Mouse (Mus musculus): ENCODE measurements at regions not wholly inside any gene's neighbourhood (a gene's known extent, or its start where the extent isn't known, plus 50 kb on each side); places are given as distances from the start of the nearest gene placed in this dataset.
"Not testable (repeated sequence)": the region's sequence is repeated elsewhere in the genome, so short reads cannot be mapped to it uniquely, and the experiment has no call there.

GRCm38 (mm10) chr6:66401468-66401867, 133.7 kb upstream of the Mad2l1 start:
- Histone ChIP-seq H3K9ac (ENCODE audit: insufficient read depth, low read depth, low read length, poor library complexity, severe bottlenecking) (no peak overlapping the region), H3K36me3 (ENCODE audit: control insufficient read depth, insufficient read depth, low read length, poor library complexity, severe bottlenecking) (no peaks in the 10 kb centered on the region), H3K9me3 (ENCODE audit: control insufficient read depth, insufficient read depth, low read depth, low read length) (no peaks in the 10 kb centered on the region), H3K4me1 (ENCODE audit: control insufficient read depth in 2 of 2, insufficient read depth in 2 of 2, low read length in 2 of 2, poor library complexity in 1 of 2) (no peaks in the 10 kb centered on the region), H3K27ac (ENCODE audit: insufficient read depth, low read depth, low read length, poor library complexity, severe bottlenecking) (no peak overlapping the region), H3K4me3 (ENCODE audit: insufficient read depth in 1 of 2, low read depth in 1 of 2, low read length in 2 of 2, poor library complexity in 1 of 2, severe bottlenecking in 1 of 2) (no peak overlapping the region)
- in situ Hi-C loops (cut with MboI; ENCODE audit: low sequenced_read_pairs in 2 of 2, unreplicated experiment in 2 of 2), result no loop called here
- no peak for DNase-seq (ENCODE audit: low read depth, low spot score)
- no peak for TF ChIP-seq MAFK (IDR thresholded peaks at IDR 0.05; ENCODE audit: insufficient read depth, low read depth, low read length)
- TF ChIP-seq HCFC1 (IDR thresholded peaks at IDR 0.05; ENCODE audit: borderline replicate concordance, insufficient read depth, low read length), result no peak
- no peak for TF ChIP-seq ZC3H11A (IDR thresholded peaks at IDR 0.05; ENCODE audit: borderline replicate concordance, low read depth, low read length)
- TF ChIP-seq CHD2 (IDR thresholded peaks at IDR 0.05; ENCODE audit: low read depth, low read length), result no peak
- no peak for TF ChIP-seq ZNF384 (IDR thresholded peaks at IDR 0.05; ENCODE audit: low read depth, low read length)

- Histone ChIP-seq H3K36me3 (ENCODE audit: control insufficient read depth, insufficient read depth, low read length, poor library complexity, severe bottlenecking) (no peaks in the 10 kb centered on the region), H3K4me3 (ENCODE audit: insufficient read depth in 1 of 2, low read depth in 1 of 2, low read length in 2 of 2, poor library complexity in 1 of 2, severe bottlenecking in 1 of 2) (no peak overlapping the region), H3K27ac (ENCODE audit: insufficient read depth, low read depth, low read length, poor library complexity, severe bottlenecking) (no peak overlapping the region), H3K9ac (ENCODE audit: insufficient read depth, low read depth, low read length, poor library complexity, severe bottlenecking) (no peak overlapping the region), H3K4me1 (ENCODE audit: control insufficient read depth in 2 of 2, insufficient read depth in 2 of 2, low read length in 2 of 2, poor library complexity in 1 of 2) (no peaks in the 10 kb centered on the region), H3K9me3 (ENCODE audit: control insufficient read depth, insufficient read depth, low read depth, low read length) (no peaks in the 10 kb centered on the region)
- in situ Hi-C loops (cut with MboI; ENCODE audit: low sequenced_read_pairs in 2 of 2, unreplicated experiment in 2 of 2), result no loop called here
- no peak for DNase-seq (ENCODE audit: low read depth, low spot score)
- TF ChIP-seq ZNF384 (IDR thresholded peaks at IDR 0.05; ENCODE audit: low read depth, low read length) (no peak), HCFC1 (IDR thresholded peaks at IDR 0.05; ENCODE audit: borderline replicate concordance, insufficient read depth, low read length) (no peak), MAFK (IDR thresholded peaks at IDR 0.05; ENCODE audit: insufficient read depth, low read depth, low read length) (no peak), ZC3H11A (IDR thresholded peaks at IDR 0.05; ENCODE audit: borderline replicate concordance, low read depth, low read length) (no peak), CHD2 (IDR thresholded peaks at IDR 0.05; ENCODE audit: low read depth, low read length) (no peak)
Observed at GRCm38 (mm10) chr6:66401868-66402440, 133.2 kb upstream of the Mad2l1 start.

- Histone ChIP-seq H3K4me3 (ENCODE audit: insufficient read depth in 1 of 2, low read depth in 1 of 2, low read length in 2 of 2, poor library complexity in 1 of 2, severe bottlenecking in 1 of 2) (no peak overlapping the region), H3K36me3 (ENCODE audit: control insufficient read depth, insufficient read depth, low read length, poor library complexity, severe bottlenecking) (no peaks in the 10 kb centered on the region), H3K9me3 (ENCODE audit: control insufficient read depth, insufficient read depth, low read depth, low read length) (no peaks in the 10 kb centered on the region), H3K4me1 (ENCODE audit: control insufficient read depth in 2 of 2, insufficient read depth in 2 of 2, low read length in 2 of 2, poor library complexity in 1 of 2) (no peaks in the 10 kb centered on the region), H3K27ac (ENCODE audit: insufficient read depth, low read depth, low read length, poor library complexity, severe bottlenecking) (no peak overlapping the region), H3K9ac (ENCODE audit: insufficient read depth, low read depth, low read length, poor library complexity, severe bottlenecking) (no peak overlapping the region)
- in situ Hi-C loops (cut with MboI; ENCODE audit: low sequenced_read_pairs in 2 of 2, unreplicated experiment in 2 of 2), result no loop called here
- DNase-seq (ENCODE audit: low read depth, low spot score), result no peak
- TF ChIP-seq MAFK (IDR thresholded peaks at IDR 0.05; ENCODE audit: insufficient read depth, low read depth, low read length) (no peak), ZC3H11A (IDR thresholded peaks at IDR 0.05; ENCODE audit: borderline replicate concordance, low read depth, low read length) (no peak), ZNF384 (IDR thresholded peaks at IDR 0.05; ENCODE audit: low read depth, low read length) (no peak), HCFC1 (IDR thresholded peaks at IDR 0.05; ENCODE audit: borderline replicate concordance, insufficient read depth, low read length) (no peak), CHD2 (IDR thresholded peaks at IDR 0.05; ENCODE audit: low read depth, low read length) (no peak)
Observed at GRCm38 (mm10) chr6:66414822-66415221, 120.4 kb upstream of the Mad2l1 start.

- Histone ChIP-seq H3K9me3 (ENCODE audit: control insufficient read depth, insufficient read depth, low read depth, low read length) (no peaks in the 10 kb centered on the region), H3K27ac (ENCODE audit: insufficient read depth, low read depth, low read length, poor library complexity, severe bottlenecking) (no peak overlapping the region), H3K4me3 (ENCODE audit: insufficient read depth in 1 of 2, low read depth in 1 of 2, low read length in 2 of 2, poor library complexity in 1 of 2, severe bottlenecking in 1 of 2) (no peak overlapping the region), H3K9ac (ENCODE audit: insufficient read depth, low read depth, low read length, poor library complexity, severe bottlenecking) (no peak overlapping the region), H3K4me1 (ENCODE audit: control insufficient read depth in 2 of 2, insufficient read depth in 2 of 2, low read length in 2 of 2, poor library complexity in 1 of 2) (no peaks in the 10 kb centered on the region), H3K36me3 (ENCODE audit: control insufficient read depth, insufficient read depth, low read length, poor library complexity, severe bottlenecking) (no peaks in the 10 kb centered on the region)
- DNase-seq (ENCODE audit: low read depth, low spot score), result no peak
- in situ Hi-C loops (cut with MboI; ENCODE audit: low sequenced_read_pairs in 2 of 2, unreplicated experiment in 2 of 2), result no loop called here
- TF ChIP-seq MAFK (IDR thresholded peaks at IDR 0.05; ENCODE audit: insufficient read depth, low read depth, low read length) (no peak), CHD2 (IDR thresholded peaks at IDR 0.05; ENCODE audit: low read depth, low read length) (no peak)
Observed at GRCm38 (mm10) chr6:66419452-66420041, 115.6 kb upstream of the Mad2l1 start.

- Histone ChIP-seq H3K9ac (ENCODE audit: insufficient read depth, low read depth, low read length, poor library complexity, severe bottlenecking) (no peak overlapping the region), H3K4me3 (ENCODE audit: insufficient read depth in 1 of 2, low read depth in 1 of 2, low read length in 2 of 2, poor library complexity in 1 of 2, severe bottlenecking in 1 of 2) (no peak overlapping the region), H3K4me1 (ENCODE audit: control insufficient read depth in 2 of 2, insufficient read depth in 2 of 2, low read length in 2 of 2, poor library complexity in 1 of 2) (no peaks in the 10 kb centered on the region), H3K27ac (ENCODE audit: insufficient read depth, low read depth, low read length, poor library complexity, severe bottlenecking) (no peak overlapping the region), H3K36me3 (ENCODE audit: control insufficient read depth, insufficient read depth, low read length, poor library complexity, severe bottlenecking) (no peaks in the 10 kb centered on the region), H3K9me3 (ENCODE audit: control insufficient read depth, insufficient read depth, low read depth, low read length) (no peaks in the 10 kb centered on the region)
- TF ChIP-seq ZC3H11A (IDR thresholded peaks at IDR 0.05; ENCODE audit: borderline replicate concordance, low read depth, low read length) (no peak), MAFK (IDR thresholded peaks at IDR 0.05; ENCODE audit: insufficient read depth, low read depth, low read length) (no peak), HCFC1 (IDR thresholded peaks at IDR 0.05; ENCODE audit: borderline replicate concordance, insufficient read depth, low read length) (no peak), CHD2 (IDR thresholded peaks at IDR 0.05; ENCODE audit: low read depth, low read length) (no peak), ZNF384 (IDR thresholded peaks at IDR 0.05; ENCODE audit: low read depth, low read length) (no peak)
- no peak for DNase-seq (ENCODE audit: low read depth, low spot score)
- in situ Hi-C loops (cut with MboI; ENCODE audit: low sequenced_read_pairs in 2 of 2, unreplicated experiment in 2 of 2), result no loop called here
Observed at GRCm38 (mm10) chr6:66428370-66428769, 106.8 kb upstream of the Mad2l1 start.

- H3K9me3 ChIP-seq (ENCODE audit: control insufficient read depth, insufficient read depth, low read depth, low read length); H3K27ac ChIP-seq (ENCODE audit: insufficient read depth, low read depth, low read length, poor library complexity, severe bottlenecking); H3K9ac ChIP-seq (ENCODE audit: insufficient read depth, low read depth, low read length, poor library complexity, severe bottlenecking); DNase-seq (ENCODE audit: low read depth, low spot score); H3K36me3 ChIP-seq (ENCODE audit: control insufficient read depth, insufficient read depth, low read length, poor library complexity, severe bottlenecking); H3K4me1 ChIP-seq (ENCODE audit: control insufficient read depth in 2 of 2, insufficient read depth in 2 of 2, low read length in 2 of 2, poor library complexity in 1 of 2); H3K4me3 ChIP-seq (ENCODE audit: insufficient read depth in 1 of 2, low read depth in 1 of 2, low read length in 2 of 2, poor library complexity in 1 of 2, severe bottlenecking in 1 of 2); in situ Hi-C loops (cut with MboI; ENCODE audit: low sequenced_read_pairs in 2 of 2, unreplicated experiment in 2 of 2): not testable (repeated sequence)
Observed at GRCm38 (mm10) chr6:66450408-66450807, 84.8 kb upstream of the Mad2l1 start.
